In the genomic region with DNA sequence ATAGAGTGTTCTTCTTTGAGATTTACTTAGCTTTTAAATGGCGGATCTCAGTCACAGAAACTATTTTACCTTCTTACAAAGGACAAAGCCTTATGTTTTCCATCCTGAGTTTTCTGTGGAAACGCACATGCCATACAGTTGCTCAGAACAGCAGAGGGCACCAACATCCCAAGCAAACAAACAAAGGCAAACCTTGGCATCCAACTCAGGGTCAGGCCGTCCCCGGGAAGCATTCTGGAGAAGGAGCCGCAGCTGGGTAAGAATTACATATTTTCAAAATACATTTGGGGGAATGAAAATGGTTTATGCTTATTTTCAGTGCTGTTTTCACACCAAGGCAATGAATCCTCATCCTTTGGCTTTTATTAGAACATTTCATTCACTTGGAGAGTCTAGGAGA, we compare ENCODE assay signal across 8 mouse cellular contexts.
DNase-seq lines count a peak whose midpoint lies in the region; ATAC-seq and TF ChIP-seq lines count a peak whose summit lies in the region.

No protein-coding gene starts in this region.

- H3K27ac ChIP-seq in embryonic facial prominence, embryonic 10.5 days (replicated peaks): no peak overlapping the region
- no peak overlapping the region for H3K27ac ChIP-seq in midbrain, embryonic 14.5 days (replicated peaks; ENCODE audit: low read depth, low read length)

- H3K36me3 ChIP-seq in C2C12 (ENCODE audit: control insufficient read depth, insufficient read depth): no peaks in the 10 kb centered on the region
- no peaks in the 10 kb centered on the region for H3K36me3 ChIP-seq in embryonic facial prominence, embryonic 10.5 days (replicated peaks)
- no peaks in the 10 kb centered on the region for H3K36me3 ChIP-seq in midbrain, embryonic 14.5 days (ENCODE audit: control insufficient read depth, insufficient read depth, low read length)

- no peaks in the 10 kb centered on the region for H3K4me1 ChIP-seq in embryonic facial prominence, embryonic 10.5 days
- H3K4me1 ChIP-seq in midbrain, embryonic 14.5 days (ENCODE audit: control insufficient read depth, insufficient read depth, low read length): no peaks in the 10 kb centered on the region

- peak; percentile 10 for DNase-seq in ZHBTc4 (ENCODE audit: low read depth, low spot score)
- DNase-seq in embryonic facial prominence, embryonic 10.5 days (ENCODE audit: low spot score): peak; percentile 39
- DNase-seq in heart, postnatal 36 days: peak; percentile 55 to 61
- peak; percentile 27 to 39 for DNase-seq in left cerebral cortex, adult 18-20 months (ENCODE audit: low spot score in 2 of 2)
- peak; percentile 90 for DNase-seq in midbrain, embryonic 14.5 days
- peak; percentile 19 to 49 for DNase-seq in urinary bladder, postnatal 36 days (ENCODE audit: low spot score in 2 of 2)
- no peak for DNase-seq in spleen, postnatal 4 days (ENCODE audit: low spot score in 2 of 2)

- H3K79me3 ChIP-seq in C2C12 (ENCODE audit: low read depth): no peaks in the 10 kb centered on the region

- H3K79me2 ChIP-seq in C2C12 (ENCODE audit: control insufficient read depth, insufficient read depth): no peaks in the 10 kb centered on the region

- WGBS in embryonic facial prominence, embryonic 10.5 days: 56% methylated on average over 5 of the region's 5 CpGs
- WGBS in midbrain, embryonic 14.5 days: 29% methylated on average over 5 of the region's 5 CpGs

- intact Hi-C loops in heart, postnatal 36 days (cut with DNase I): loop anchor here (1.0 to 5.0 kb wide), 4 partner anchors 148 to 617 kb away; partner anchors contain the start of gene Fbxl7

- ATAC-seq in midbrain, embryonic 14.5 days (ENCODE audit: low FRiP score, low TSS enrichment): peak; percentile 75; the same call in 1 of the 2 replicates

- H3K27me3 ChIP-seq in C2C12 (ENCODE audit: control insufficient read depth, insufficient read depth, insufficient read length): no peaks in the 10 kb centered on the region
- no peaks in the 10 kb centered on the region for H3K27me3 ChIP-seq in embryonic facial prominence, embryonic 10.5 days (replicated peaks; ENCODE audit: low read depth, poor library complexity, severe bottlenecking)
- H3K27me3 ChIP-seq in midbrain, embryonic 14.5 days (ENCODE audit: control insufficient read depth, insufficient read depth, low read length): no peaks in the 10 kb centered on the region

- no peak overlapping the region for H3K9ac ChIP-seq in midbrain, embryonic 14.5 days (replicated peaks; ENCODE audit: low read length)

- H3K4me3 ChIP-seq in C2C12 (ENCODE audit: insufficient read depth, poor library complexity, severe bottlenecking): no peak overlapping the region
- no peak overlapping the region for H3K4me3 ChIP-seq in embryonic facial prominence, embryonic 10.5 days
- no peak overlapping the region for H3K4me3 ChIP-seq in midbrain, embryonic 14.5 days (replicated peaks; ENCODE audit: low read depth, low read length)

- H3ac ChIP-seq in C2C12 (ENCODE audit: control insufficient read depth, insufficient read length, low read depth): no peak overlapping the region

- no peak overlapping the region for H3K4me2 ChIP-seq in midbrain, embryonic 14.5 days (ENCODE audit: low read length)

- no peaks in the 10 kb centered on the region for H3K9me3 ChIP-seq in embryonic facial prominence, embryonic 10.5 days
- no peaks in the 10 kb centered on the region for H3K9me3 ChIP-seq in midbrain, embryonic 14.5 days (ENCODE audit: control insufficient read depth, low read length)

- peak; percentile 49 for TF ChIP-seq CTCF in C2C12 (IDR thresholded peaks at IDR 0.05; ENCODE audit: control insufficient read depth, insufficient read depth, insufficient read length)

TF ChIP-seq in C2C12, 6 proteins besides CTCF, POLR2A, EP300 and RAD21:
- no peak for TF ChIP-seq MYOG (IDR thresholded peaks at IDR 0.05; ENCODE audit: control insufficient read depth, extremely low read depth, insufficient read length)
- no peak for TF ChIP-seq MAX (IDR thresholded peaks at IDR 0.05)
- no peak for TF ChIP-seq USF1 (IDR thresholded peaks at IDR 0.05; ENCODE audit: low read depth)
- TF ChIP-seq FOSL1 (IDR thresholded peaks at IDR 0.05; ENCODE audit: insufficient read depth, low read length, poor library complexity, severe bottlenecking): no peak
TF ChIP-seq in C2C12: peak in this region for 0.

Comparison
In these comparisons a context has a peak if more than half of its experiments do, and no peak if none do; other contexts are left out.
1. DNase-seq: peak in ZHBTc4 (single experiment), embryonic facial prominence, embryonic 10.5 days (single experiment), heart, postnatal 36 days (2 of 2), left cerebral cortex, adult 18-20 months (2 of 2), midbrain, embryonic 14.5 days (single experiment) and urinary bladder, postnatal 36 days (2 of 2); none in spleen, postnatal 4 days (0 of 2).